Mouse (Mus musculus): ENCODE measurements around the gene Pear1.

Gene Pear1

DNA sequence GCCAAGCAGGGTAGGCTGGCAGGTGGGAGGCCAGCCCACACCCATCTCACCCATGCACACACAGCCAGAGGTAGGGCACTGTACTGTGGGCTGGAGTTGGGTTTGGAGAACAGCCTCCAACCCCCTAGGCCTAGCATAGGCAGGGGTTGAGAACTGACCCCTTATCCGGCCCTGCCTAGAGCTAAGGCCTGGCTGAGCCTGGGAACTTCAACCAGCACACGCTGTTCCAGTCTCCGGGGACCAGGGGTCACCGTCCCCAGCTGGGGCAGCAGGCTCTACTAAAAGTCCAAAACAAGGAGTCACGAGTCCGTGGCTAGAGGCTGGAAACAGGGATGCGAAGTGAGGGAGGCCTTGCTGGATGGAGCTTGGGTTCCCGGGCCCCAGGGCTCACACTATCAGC, 56.3 kb downstream of the Pear1 start:
- CTCF ChIA-PET: interaction anchor here (0.5 to 3.2 kb wide), 3 partner anchors 12 to 105 kb away, joined by 3 to 16 read pairs (median 3); partner anchors contain the start of gene Lrrc71

DNA sequence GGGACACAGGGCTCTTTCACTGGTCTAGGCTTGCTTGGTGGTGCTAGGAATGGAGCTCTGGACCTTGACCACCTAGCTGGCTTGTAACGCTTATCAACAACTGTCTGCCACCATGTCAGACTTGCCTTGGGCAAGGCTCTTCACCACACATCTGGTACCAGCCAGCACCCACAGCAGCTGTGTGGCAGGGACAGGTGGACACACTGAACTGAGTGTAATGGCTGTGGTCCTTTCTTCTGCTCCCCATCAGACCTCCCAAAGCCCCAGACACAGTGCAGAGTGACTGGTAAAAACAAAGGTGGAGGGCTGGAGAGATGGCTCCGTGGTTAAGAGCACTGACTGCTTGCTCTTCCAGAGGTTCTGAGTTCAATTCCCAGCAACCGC, 57.8 kb downstream of the Pear1 start:
- CTCF ChIA-PET: interaction anchor here (0.5 to 0.6 kb wide), 2 partner anchors 190 to 565 kb away, joined by 3 read pairs; no protein-coding TSS in a partner anchor

DNA sequence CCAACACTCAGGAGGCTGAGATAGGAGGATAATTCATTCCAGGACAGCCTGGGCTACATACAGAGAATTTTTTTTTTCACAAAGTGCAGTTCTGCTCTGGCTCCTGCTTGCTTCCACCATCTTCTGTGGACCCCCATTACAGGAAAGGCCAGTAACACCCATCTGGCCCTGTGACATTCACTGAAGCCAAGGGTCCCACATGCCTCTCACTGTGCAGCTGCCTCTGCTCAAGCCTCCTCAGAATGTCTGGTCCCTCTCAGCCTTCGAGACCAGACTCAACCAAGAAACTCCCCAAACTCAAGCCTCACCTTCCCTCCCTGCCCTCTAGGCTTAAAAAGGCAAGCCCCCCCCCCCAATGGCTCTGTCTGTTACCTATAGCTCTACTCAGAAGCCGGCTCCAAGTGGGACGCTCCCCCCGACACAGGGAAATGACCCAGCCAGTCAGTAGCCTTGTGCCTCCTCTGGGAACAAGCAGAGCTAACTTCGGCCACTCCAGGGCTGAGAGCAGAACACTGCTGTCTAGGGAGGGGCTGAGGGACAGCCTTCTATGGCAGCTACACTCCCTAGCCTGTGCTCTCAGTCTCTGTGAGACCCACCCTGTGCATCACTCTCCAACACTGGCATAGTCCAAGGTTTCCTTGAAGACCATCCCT, 58.3 kb downstream of the Pear1 start:
- CTCF ChIA-PET: interaction anchor here (0.5 to 0.6 kb wide), 2 partner anchors 191 to 566 kb away, joined by 3 read pairs; no protein-coding TSS in a partner anchor

DNA sequence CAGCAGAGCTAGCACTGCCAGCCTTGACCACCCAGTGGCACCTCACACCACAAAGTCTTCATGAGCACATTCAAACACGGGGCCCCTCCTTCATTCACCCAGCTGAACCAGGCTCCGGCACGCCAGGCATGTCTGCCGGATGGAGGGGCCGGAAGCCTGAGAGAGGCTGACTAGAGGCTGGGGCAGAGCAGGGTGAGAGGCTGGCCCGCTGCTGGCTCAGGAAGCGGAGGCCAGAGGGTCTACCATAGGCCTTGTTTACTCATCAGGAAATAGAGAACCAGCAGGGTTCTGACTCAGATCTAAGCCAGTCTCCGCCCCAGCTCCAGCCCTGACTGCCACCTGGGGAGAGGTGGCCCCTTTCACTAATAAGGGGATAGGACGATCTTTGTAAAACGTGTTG, 59.0 kb downstream of the Pear1 start:
- CTCF ChIA-PET: interaction anchor here (0.6 kb wide), 1 partner anchor 76 kb away, joined by 3 read pairs; no protein-coding TSS in a partner anchor

DNA sequence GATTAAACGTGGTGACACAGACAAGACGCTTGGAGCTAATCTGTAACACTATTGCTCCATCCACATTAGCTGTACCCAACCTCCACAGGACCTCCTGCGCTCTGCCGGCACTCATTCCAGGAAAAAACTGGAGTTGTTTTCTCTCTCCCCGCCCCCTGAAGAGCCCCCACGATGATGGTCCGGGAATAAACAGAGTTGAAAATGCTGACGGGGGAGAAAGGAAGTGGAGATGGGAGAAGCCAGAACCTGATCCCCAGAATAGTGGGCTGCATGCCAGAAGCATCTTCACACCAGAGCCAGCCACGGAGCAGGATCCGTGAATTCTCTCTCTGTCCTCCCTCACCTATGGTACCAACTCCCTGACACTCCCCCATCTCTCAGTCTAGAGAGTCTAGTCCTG, 59.6 kb downstream of the Pear1 start:
- CTCF ChIA-PET: interaction anchor here (0.6 kb wide), 1 partner anchor 76 kb away, joined by 3 read pairs; no protein-coding TSS in a partner anchor

- CTCF ChIA-PET: interaction anchor here (0.8 kb wide), 1 partner anchor 13 kb away, joined by 6 read pairs; no protein-coding TSS in a partner anchor
These were observed 60.3 kb downstream of the Pear1 start for GRCm38 (mm10) chr3:87763683-87764289.

- CTCF ChIA-PET: interaction anchor here (0.8 kb wide), 1 partner anchor 14 kb away, joined by 6 read pairs; no protein-coding TSS in a partner anchor
These were observed 60.9 kb downstream of the Pear1 start for GRCm38 (mm10) chr3:87763202-87763601.

DNA sequence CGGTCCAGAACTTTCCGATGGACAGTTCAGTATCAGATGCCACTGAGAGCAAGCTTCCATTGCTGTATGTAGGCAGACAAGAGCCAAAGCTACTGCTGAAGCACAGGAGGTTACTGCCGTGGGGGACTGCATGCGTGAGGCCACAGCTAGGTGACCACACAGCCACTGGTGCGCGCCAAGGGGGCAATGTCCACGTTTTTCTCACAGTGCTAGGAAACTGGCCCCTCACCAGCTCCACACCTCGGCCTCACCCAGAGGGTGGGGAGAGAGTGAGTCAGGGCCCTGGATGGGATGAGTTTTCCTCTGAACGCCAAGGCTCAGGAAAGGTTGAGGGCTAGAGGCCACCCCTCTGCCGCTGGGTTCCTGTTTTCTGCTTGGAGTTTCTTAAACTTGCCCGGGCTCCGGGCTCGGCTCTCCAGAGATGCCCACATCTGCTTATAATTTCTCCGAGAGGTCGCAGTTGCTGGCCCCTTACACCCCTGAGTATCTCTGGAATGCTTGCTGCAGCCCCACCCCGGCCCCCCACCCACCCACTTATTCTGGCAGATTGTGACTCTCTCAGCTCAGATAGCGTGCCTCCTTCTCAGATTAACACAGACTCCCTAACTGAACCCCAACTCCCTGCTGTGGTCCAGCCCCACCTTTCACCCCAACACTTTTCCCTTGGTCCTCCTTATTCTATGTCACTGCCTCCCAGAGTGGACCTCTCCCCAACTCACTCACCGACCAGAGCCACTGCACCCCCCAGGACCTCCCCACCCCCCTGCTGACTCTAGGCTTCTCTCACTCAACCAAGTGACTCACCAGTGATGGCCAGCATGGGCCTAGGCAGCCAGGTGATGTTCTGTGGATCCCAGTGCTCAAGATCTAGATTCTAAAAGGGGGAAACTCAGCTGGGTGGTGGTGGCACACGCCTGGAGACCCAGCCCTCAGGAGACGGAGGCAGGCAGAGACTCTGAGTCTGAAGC, 62.4 kb downstream of the Pear1 start:
- CTCF ChIA-PET: interaction anchor here (0.7 kb wide), 1 partner anchor 10 kb away, joined by 3 read pairs; no protein-coding TSS in a partner anchor

- CTCF ChIA-PET: no interaction called here
These were observed 65.5 kb downstream of the Pear1 start for GRCm38 (mm10) chr3:87758641-87759040.

- CTCF ChIA-PET: interaction anchor here (3.1 kb wide), 1 partner anchor 12 kb away, joined by 16 read pairs; no protein-coding TSS in a partner anchor
These were observed 67.6 kb downstream of the Pear1 start for GRCm38 (mm10) chr3:87756488-87756887.

- CTCF ChIA-PET: interaction anchor here (0.6 to 3.1 kb wide), 3 partner anchors 12 to 926 kb away, joined by 3 to 16 read pairs (median 3); no protein-coding TSS in a partner anchor
These were observed 68.1 kb downstream of the Pear1 start for GRCm38 (mm10) chr3:87755964-87756363.

GRCm38 (mm10) chr3:87753829-87754228, 70.3 kb downstream of the Pear1 start:
- CTCF ChIA-PET: interaction anchor here (0.5 kb wide), 1 partner anchor 111 kb away, joined by 3 read pairs; no protein-coding TSS in a partner anchor

GRCm38 (mm10) chr3:87752567-87752966, 71.5 kb downstream of the Pear1 start:
- CTCF ChIA-PET: no interaction called here

DNA sequence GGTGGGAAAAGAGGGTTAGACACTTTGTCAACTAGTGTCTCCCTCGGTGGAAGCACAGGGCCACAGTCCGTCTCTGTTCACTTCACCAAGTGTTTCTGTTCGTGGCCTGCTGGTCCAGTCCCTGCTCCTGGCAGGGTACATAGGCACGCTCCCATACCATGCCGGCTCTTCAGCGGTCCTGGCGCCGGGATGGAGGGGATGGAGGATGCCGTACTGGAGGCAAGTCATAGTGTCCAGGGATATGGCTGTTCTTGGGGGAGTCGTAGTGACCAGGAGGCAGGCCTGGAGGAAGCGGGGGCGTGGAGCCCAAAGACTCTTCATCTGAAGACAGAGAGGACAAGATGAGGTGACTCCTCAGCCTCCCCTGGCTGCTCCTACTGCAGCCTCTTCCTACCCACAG, 74.1 kb downstream of the Pear1 start:
- CTCF ChIA-PET: no interaction called here

DNA sequence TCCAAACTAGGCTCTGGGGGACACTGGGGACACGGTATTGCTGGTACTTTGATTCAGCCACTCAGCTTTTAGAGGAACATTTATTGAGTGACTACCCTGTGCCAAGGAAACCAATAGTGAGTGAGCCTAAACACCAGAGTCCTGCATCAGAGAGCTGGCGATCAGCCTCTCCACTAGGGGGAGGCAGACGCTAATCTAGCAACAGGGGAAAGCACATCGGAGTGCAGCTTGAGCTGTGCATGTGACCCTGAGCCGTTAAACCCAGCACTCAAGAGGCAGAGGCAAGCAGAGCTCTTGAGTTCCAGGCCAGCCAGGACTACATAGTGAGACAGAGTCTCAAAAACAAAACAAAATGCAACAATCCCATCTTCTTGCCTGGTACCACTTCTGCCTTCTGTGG, 75.1 kb downstream of the Pear1 start:
- CTCF ChIA-PET: interaction anchor here (0.5 to 1.6 kb wide), 4 partner anchors 12 to 23 kb away, joined by 3 to 5 read pairs (median 3); no protein-coding TSS in a partner anchor

- CTCF ChIA-PET: interaction anchor here (0.5 to 1.6 kb wide), 3 partner anchors 12 to 23 kb away, joined by 3 to 5 read pairs (median 3); no protein-coding TSS in a partner anchor
These were observed 75.7 kb downstream of the Pear1 start, which contains the start of gene Lrrc71 for GRCm38 (mm10) chr3:87748431-87748830. TSS of gene Lrrc71 (minus strand) at chr3:87748625.

DNA sequence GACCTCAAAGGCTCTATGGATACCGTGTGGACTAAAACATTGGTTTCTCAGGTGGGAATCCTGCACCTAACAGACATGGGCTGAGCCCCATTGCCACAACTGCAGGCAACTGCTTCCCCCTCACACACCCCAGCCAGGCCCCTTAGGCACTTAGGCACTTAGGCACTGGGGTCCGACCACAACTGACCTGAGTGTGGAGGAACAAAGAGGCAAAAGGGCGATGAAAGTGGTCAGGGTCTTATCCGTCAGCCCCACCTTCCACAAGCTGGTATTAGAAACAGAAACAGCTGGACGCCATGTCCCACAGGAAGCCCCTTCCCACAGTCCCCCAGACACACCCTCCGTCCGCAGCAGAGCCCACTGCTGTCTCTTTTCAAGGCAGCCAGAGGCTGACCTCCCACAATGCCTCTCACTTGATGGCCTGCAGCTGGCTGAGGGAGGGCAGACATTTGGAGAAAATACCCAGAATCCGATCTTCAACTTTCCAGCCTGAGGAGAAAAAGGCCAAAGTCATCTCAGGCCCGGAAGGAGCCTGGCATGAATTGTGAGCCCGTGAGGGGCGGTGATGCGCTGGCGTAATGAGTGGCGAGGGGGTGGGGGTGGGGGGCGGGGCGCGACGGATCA, 79.0 kb downstream of the Pear1 start:
- CTCF ChIA-PET: no interaction called here

DNA sequence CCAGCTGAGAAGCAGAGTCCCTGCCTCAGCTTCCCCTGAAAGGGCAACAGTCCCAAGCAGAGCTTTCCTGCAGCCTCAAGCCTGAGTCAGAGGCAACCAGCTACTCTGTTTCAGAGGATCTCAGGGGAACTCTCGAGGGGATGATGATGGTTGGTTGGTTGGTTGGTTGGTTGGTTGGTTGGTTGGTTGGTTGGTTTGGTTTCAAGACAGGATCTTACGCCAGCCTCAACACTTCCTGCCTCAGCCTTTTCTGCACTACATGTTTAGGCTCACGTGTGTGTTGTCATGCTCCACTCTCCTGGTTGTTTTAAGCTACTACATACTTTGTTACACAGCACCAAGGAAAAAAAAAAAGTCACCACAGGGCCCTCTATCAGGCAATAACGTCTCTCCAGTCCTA, 80.2 kb downstream of the Pear1 start:
- CTCF ChIA-PET: no interaction called here

GRCm38 (mm10) chr3:87742735-87743134, 81.4 kb downstream of the Pear1 start:
- CTCF ChIA-PET: no interaction called here

GRCm38 (mm10) chr3:87742013-87742412, 82.1 kb downstream of the Pear1 start:
- CTCF ChIA-PET: no interaction called here

- CTCF ChIA-PET: no interaction called here
These were observed 85.2 kb downstream of the Pear1 start for GRCm38 (mm10) chr3:87738906-87739305.
